Mouse (Mus musculus) ES-Bruce4 (cell line): ENCODE results near the gene Helb.

Source experiments
- CTCF ChIP-seq: IDR thresholded peaks from one replicate; pipeline ENCODE4 v1.8.1; 2011; ENCODE audit warnings: low read depth, low read length
- POLR2A ChIP-seq: IDR thresholded peaks from one replicate; pipeline ENCODE4 v1.8.1; 2011; ENCODE audit warnings: low read length; ENCODE audit not compliant: insufficient read depth

DNA sequence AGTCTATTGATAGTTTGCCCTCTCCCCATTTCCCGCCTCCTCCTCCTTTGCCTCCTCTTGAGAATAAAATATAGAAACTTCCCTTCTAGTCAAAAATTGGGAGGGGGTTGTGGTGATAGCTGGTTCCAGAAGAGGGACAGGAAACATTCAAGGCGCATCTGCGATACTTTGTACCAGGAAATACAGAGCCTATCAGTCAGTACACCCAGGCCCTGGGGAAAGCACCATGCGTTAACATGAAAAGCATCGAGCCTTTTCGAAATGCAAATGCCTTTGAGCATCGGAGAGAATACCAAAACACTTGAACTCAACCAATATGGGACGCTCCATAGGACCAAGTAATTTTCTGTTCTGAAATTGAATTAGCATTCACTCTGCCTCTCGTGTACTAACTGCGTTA, 46.5 kb downstream of the Helb start:
- TF ChIP-seq CTCF (no peak), POLR2A (no peak)
